Mouse (Mus musculus) frontal cortex, postnatal 36 days (tissue): ENCODE measurements around the gene Oas1g.
"Not testable (repeated sequence)": the region's sequence is repeated elsewhere in the genome, so short reads cannot be mapped to it uniquely, and the experiment has no call there.

ENCODE experiments used
- DNase-seq, 2 experiments: peaks; one replicate each; pipeline ENCODE4 v3.0.0; 2022; ENCODE audit warnings: low spot score in 2 of 2

Oas1g gene

GRCm38 (mm10) chr5:120887413-120887812 is at the start of gene Oas1g:
Oas1g (minus strand) TSS chr5:120887613.
- not testable (repeated sequence) for DNase-seq

GRCm38 (mm10) chr5:120933966-120934365 is 46.6 kb upstream of the Oas1g start:
- no peak for DNase-seq

- no peak for DNase-seq
Measured at GRCm38 (mm10) chr5:120927036-120927435, 39.6 kb upstream of the Oas1g start.

- not testable (repeated sequence) for DNase-seq
Measured at GRCm38 (mm10) chr5:120926311-120926710, 38.9 kb upstream of the Oas1g start.

- not testable (repeated sequence) for DNase-seq
Measured at GRCm38 (mm10) chr5:120924520-120924919, 37.1 kb upstream of the Oas1g start.

GRCm38 (mm10) chr5:120923969-120924368 is 36.6 kb upstream of the Oas1g start:
- DNase-seq: no peak

- no peak for DNase-seq
Measured at GRCm38 (mm10) chr5:120920296-120920695, 32.9 kb upstream of the Oas1g start.

- not testable (repeated sequence) for DNase-seq
Measured at GRCm38 (mm10) chr5:120919156-120919935, 31.9 kb upstream of the Oas1g start.

GRCm38 (mm10) chr5:120914204-120914603 is 26.8 kb upstream of the Oas1g start, which contains the start of gene Oas1d:
Oas1d (plus strand) TSS chr5:120914536.
- DNase-seq: not testable (repeated sequence)

GRCm38 (mm10) chr5:120908196-120908920 is 20.9 kb upstream of the Oas1g start:
- no peak for DNase-seq

GRCm38 (mm10) chr5:120906791-120907733 is 19.6 kb upstream of the Oas1g start, which contains the start of gene Oas1a:
Oas1a (minus strand) TSS chr5:120907521.
- not testable (repeated sequence) for DNase-seq

- DNase-seq: no peak
Measured at GRCm38 (mm10) chr5:120902056-120902455, 14.6 kb upstream of the Oas1g start.

- DNase-seq: no peak
Measured at GRCm38 (mm10) chr5:120900666-120901065, 13.3 kb upstream of the Oas1g start.

GRCm38 (mm10) chr5:120898726-120899125 is 11.3 kb upstream of the Oas1g start:
- no peak for DNase-seq

GRCm38 (mm10) chr5:120898307-120898706 is 10.9 kb upstream of the Oas1g start:
- DNase-seq: no peak

GRCm38 (mm10) chr5:120895231-120895900 is 8.0 kb upstream of the Oas1g start:
- DNase-seq: no peak

- not testable (repeated sequence) for DNase-seq
Measured at GRCm38 (mm10) chr5:120894692-120895091, 7.3 kb upstream of the Oas1g start.

- DNase-seq: not testable (repeated sequence)
Measured at GRCm38 (mm10) chr5:120893866-120894265, 6.5 kb upstream of the Oas1g start.

GRCm38 (mm10) chr5:120892243-120892660 is 4.8 kb upstream of the Oas1g start:
- DNase-seq: no peak

GRCm38 (mm10) chr5:120891566-120892242 is 4.3 kb upstream of the Oas1g start:
- not testable (repeated sequence) for DNase-seq
